Mouse (Mus musculus): Measurements from ENCODE around the gene Zgrf1. TPM values are rescaled to one million over a fixed set of nuclear protein-coding genes. Genes with fewer than 3 reads are reported as not detected.

Gene Zgrf1
- total RNA-seq, 2 experiments from 2014 or later, result 0.52 to 0.69 TPM

DNA sequence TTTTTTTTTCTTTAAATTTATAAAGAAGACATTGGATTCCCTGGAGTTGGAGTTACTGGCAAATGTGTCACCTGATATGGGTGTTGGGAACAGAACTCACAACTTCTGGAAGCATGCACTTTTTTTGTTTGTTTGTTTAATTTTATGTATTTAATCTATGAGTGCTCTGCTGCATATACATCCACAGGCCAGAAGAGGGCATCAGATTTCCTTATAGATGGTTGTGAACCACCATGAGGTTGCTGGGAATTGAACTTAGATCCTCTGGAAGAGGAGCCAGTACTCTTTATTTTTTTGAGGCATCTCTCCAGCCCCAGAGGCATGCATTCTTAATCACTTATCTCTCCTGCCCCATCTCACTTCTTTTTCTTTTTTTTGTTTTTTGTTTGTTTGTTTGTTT, 4.9 kb downstream of the Zgrf1 start:
- DNase-seq, result no peak

DNA sequence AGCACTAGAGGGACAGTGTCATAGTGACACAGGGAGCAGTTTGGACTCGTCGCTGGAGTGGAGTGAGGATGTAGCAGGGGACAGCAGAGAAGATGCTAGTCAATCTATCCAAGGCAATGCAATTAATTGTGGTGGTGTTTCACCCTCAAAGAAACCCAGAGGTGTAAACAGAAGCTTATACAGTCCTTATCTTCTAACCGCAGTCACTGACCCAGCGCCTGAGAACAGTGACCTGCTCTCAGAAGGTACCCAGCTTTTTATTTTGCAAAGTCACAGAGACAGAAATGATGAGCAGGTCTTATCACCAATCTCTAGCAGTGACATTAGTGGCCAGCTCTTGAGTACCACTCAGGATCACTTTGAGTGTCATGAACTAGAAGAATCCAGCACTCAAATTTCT, 9.7 kb downstream of the Zgrf1 start:
- no peak for DNase-seq

DNA sequence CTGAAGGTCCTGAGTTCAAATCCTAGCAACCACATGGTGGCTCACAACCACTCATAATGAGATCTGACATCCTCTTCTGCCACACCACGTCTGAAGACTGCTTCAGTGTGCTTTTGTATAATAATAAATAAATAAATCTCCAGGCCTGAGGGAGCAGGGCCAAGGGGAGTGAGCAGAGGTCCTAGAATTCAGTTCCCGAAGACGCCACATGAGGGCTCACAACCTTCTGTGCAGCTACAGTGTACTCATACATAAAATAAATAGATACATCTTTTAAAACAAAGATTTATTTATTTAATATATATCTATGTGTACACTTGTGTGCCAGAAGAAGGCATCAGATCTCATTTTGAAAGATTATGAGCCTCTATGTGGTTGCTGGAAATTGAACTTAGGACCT, 11.8 kb downstream of the Zgrf1 start:
- DNase-seq, result no peak

DNA sequence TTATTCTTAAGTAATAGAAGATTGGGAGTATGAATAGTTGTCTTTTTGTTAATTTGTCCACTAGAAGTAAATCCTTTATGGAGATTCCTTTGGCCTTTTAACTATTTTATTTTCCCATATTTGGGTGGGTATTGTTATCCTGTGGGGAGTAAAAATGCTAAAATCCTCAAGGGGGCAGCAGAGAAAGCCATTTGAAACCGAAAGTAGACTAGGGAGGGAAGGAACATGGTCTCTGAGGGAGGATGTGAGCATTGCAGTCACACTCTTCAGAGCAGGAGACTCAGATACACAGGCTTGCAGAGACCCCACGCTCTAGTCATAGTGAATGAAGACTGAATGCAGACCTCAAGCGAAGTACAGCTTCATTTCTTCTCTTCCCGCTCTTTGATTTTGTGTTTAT, 19.3 kb downstream of the Zgrf1 start:
- peak; percentile 60 to 72 for DNase-seq

DNA sequence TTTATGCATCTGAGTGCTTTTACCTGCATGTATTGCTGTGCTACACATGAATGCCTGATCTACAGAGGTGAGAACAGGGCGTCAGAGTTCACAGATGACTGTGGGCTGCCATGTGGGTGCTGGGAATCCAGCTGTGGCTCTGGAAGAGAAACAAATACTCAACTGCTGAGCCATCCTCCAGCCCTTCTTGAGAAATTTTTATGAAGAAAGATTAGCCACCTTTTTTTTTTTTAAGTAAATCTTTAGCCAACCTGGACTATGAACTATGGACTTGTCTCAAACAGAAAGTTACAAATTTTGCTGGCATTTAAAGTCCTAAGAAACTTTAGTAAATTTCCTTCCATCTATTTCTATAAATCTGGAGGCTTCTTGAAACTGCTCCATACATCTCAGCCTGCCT, 43.8 kb downstream of the Zgrf1 start:
- DNase-seq, result no peak

DNA sequence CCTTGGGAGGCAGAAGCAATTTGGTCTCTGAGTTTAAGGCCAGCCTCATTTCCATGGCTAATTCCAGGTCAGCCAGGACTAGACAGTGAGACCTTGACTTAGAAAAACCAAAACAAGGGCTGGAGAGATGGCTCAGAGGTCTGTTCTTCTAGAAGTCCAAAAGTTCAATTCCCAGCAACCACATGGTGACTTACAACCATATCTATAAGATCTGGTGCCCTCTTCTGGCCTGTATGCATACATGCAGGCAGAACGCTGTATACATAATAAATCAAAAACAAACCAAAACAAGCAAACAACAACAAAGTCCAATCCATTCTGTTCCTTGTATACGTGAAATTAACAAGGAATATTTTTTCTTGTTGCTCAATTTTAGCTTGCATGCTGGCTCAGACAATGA, 54.8 kb downstream of the Zgrf1 start:
- no peak for DNase-seq

DNA sequence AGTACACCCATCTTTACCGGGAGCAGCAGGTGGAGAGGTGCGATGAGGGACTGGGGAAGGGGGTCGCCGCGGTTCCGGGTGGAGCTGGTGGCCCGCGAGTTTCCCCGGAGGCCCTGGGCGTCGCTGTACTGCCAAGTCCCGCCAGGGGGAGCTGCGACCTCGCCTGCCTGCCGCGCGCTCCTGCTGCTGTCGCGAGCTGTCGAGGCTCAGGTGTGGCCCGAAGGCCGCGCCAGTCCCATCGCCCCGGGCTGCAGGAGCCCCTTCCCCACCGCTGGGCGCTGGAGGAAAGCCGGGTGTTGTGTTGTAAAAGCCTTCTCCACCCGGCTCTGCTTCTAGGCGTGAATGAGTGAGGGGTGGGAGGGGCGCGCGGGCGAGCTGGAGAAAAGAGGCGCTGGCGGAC, 72.0 kb downstream of the Zgrf1 start:
- DNase-seq, result peak; percentile 44 to 77

DNA sequence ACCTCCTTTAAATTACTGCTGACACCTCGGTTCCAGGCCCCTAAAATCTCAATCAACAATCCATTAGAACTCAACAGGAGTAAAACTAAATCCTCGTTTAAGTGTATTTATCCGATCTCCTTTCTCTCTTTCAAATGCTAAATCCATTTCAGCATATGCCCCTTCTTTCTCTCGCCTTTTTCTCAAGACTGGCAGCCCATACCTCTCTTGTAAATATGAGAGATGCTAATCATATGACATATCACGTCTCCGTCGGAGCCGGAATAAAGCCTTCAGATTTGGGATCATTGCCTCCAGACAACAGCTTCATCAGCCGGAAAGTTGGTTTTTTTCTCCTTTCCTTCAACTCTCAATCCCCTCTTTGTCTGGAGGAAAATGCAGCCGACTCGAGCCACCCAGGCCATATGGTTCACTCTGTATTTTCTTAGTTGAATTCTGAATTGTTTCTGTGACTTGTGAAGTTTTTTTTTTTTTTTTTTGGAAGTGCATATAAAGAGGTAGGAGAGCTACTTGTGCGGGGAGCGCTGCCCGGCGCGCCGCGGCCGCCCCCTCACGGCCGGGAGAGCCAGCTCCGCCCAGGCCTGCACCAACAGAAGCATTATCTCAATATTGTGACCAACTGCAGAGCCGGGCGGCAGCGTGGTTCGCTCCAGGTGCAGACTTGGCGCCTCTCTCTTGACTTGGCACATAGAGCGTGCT, 72.6 kb downstream of the Zgrf1 start:
- DNase-seq, result peak in 1 of 2 experiments; percentile 34

DNA sequence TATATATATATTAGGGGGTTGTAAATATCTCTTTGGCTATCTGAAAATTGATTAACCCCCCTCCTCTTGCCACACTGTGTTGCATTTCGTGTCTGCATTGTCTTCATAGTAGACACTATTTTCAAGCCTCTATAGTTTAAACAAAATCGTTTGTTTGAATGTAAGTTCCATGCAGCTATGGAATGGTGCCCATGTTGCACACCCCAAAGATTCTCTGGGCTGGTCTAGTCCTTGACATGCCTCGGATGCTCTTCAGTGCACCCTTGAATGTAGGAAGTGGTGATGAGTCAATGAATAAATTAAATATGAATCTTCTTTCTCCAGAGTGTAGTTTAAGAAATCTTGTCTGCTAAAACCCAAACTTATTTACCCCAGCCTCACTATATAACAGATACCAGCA, 73.2 kb downstream of the Zgrf1 start:
- DNase-seq, result no peak

DNA sequence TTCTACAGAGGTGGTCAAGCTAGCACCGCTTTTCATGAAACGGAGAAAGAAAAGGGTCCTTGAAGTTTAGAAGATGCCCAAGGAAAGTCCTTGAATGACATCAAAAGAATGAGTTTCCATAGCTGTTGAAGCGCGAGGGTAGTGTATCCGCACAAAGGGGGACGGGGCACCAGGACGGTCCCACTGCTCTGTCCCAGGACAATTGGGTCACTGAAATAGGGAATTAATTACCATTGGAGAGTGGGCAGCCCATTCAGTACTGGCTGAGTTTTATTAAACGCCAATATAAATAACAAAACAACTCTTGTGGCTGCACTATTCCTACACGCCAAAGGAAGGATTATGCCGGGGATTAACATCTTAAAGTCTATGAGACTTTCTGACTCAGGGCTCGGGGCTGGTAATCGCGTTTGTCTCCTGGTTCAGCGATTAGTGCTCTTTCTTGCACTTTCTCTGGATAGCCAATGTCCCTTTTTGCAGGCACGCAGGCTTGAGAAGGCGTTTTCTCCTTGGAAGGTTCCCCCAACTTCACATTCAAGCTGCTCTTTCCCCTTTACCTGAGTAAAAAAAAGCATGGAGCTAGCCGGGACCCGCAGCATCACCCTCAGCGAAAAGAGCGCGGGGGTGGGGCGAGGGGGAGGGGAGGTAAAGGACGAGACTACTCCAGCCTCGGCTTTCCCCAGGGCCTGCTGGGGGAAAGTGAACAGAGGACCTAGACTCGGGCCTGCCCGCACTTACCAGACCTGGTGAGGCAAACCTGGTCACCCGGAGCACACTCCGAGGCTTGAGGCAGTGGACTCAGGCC, 74.1 kb downstream of the Zgrf1 start:
- peak in 1 of 2 experiments; percentile 23 for DNase-seq

DNA sequence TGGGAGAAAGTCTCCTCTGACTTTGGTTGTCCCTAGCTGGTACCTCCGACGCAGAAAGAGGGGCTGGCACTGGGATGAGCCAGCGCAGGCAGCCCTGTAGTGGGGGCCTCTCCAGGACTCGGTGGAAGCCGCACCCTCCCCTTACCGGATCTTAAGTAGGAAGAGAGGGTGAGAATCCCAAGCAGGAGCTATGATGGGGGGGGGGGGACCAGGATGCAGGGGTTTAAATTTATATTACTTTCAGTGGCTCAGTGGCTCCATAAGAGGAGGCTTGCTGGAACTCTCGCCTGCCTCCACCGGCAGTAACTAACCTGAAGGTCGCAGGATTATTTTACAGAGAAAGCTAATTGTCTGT, 74.6 kb downstream of the Zgrf1 start:
- DNase-seq, result no peak

DNA sequence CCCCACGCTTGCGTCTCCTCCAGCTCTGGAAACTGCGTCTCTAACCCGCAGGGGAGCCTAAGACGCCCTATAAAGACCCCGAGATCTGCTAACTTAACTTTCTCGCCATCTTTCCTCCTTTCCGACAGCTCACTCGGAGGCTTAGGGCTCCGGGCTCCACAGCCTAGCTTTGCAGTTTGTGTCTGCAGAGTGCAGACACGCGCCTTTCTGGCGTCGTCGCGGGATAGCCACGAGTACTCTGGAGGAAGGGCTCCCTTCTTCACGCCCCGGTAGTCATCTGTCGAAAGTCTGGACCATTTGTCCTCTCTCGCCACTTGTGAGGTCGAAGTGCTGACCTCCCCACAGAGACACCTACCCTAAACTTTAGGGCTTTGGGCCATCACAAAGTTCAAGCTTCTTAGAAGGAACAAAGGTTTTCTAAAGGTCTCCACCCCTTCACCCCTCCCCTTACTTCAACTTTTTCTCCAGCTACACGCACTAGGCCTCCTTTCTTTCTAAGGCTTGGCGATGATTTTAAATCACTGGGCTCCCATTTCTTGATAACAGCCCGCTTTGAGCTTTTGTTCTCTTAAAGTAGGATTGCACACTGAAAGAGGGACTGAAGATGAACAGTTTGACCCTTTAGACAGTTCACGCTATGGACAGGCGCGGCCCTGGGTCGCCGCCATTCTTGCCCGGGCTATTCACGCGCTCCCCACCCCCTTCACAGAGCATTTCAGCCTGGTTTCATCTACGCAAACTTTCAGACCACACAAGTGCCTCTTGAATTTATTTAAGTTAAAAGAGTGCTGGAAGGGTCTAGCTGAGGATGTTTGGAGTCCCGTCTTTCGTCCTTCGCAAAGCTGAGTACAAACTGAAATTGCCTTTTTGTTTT, 75.3 kb downstream of the Zgrf1 start:
- no peak for DNase-seq

DNA sequence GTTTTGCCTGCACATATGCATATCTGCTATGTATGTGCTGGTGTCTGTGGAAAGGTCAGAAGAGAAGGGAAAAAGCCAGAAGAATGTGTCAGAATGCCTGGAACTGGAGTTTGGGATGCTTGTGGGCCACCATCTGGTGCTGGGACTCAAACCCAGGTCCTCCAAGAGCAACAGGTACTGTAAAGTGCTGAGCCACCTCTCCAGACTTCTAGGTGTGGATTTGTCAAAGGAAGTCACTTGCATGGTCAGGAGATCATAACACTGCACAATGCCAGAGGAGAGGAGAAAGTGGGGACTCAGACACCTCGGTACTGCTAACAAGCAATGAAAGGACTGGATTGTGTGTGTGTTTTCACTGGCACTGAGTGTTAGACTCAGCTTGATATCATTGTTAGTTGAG, 76.9 kb downstream of the Zgrf1 start:
- DNase-seq, result no peak

DNA sequence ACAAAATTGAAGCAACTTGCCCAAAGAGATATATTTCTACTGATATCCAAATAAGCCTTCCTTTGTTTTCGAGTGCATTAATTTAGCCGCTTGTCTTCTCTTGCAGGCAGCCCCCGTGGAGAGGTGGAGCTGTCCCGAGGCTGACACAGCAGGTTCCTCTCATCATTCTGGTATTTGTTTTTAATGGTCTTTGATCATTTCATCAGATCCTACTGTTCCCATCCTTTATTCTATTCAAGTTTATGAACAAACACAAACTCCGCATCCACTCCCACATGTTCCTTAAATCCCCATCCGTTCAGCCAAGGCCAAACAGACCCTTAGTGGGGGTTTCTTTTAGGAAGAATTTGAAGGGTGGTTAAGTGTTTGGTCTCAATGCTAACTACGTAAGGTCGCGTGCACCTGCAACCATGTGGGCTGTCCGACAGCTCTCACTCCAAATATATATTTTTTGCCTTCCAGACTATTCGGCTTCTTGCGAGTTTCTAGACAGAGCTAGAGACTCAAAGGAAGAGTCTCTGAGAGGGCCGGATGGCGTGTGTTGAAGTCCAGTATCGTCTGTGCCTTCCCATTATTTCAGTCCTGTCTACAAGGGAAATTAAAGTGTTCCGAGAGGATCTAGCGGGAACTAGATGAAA, 77.6 kb downstream of the Zgrf1 start:
- no peak for DNase-seq

DNA sequence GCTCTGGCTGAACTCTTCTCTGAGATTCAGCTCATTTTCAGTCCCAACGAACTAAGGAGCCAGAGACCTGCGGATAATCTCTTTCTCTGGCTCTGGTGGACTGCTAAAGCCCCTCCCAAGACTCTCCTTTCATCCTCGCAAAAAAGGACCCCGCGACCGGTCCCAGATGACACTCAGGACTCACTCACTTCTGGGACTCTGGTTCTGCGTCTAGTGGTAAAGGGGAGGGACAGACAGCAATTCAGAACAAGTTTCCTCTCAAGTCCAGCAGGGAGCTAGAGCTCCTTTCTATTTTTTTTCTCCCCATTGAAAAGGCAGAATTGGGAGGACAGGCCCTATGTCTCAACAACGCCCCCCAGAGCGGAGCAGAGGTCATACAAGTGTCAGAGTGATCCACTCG, 78.3 kb downstream of the Zgrf1 start:
- DNase-seq, result peak in 1 of 2 experiments; percentile 35

DNA sequence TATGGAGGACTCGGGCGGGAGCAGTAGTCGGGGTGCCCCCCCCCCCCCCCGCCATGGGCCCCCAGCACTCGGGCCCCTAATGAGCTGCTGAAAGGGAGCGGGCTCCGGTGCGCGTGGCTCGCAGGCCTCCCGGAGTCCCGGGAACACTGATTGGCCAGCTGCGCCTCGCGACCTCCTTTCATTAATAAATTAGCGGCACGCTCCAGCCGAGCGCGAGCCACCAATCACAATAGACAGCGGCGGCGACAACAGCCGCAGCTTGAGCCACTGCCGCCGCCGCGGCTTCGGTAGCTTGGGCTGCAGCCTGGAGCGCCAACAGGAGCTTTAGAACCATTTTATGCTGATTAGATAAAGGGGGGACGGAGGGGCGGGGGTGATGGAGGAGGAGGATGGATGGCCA, 79.2 kb downstream of the Zgrf1 start:
- DNase-seq, result peak in 1 of 2 experiments; percentile 38

DNA sequence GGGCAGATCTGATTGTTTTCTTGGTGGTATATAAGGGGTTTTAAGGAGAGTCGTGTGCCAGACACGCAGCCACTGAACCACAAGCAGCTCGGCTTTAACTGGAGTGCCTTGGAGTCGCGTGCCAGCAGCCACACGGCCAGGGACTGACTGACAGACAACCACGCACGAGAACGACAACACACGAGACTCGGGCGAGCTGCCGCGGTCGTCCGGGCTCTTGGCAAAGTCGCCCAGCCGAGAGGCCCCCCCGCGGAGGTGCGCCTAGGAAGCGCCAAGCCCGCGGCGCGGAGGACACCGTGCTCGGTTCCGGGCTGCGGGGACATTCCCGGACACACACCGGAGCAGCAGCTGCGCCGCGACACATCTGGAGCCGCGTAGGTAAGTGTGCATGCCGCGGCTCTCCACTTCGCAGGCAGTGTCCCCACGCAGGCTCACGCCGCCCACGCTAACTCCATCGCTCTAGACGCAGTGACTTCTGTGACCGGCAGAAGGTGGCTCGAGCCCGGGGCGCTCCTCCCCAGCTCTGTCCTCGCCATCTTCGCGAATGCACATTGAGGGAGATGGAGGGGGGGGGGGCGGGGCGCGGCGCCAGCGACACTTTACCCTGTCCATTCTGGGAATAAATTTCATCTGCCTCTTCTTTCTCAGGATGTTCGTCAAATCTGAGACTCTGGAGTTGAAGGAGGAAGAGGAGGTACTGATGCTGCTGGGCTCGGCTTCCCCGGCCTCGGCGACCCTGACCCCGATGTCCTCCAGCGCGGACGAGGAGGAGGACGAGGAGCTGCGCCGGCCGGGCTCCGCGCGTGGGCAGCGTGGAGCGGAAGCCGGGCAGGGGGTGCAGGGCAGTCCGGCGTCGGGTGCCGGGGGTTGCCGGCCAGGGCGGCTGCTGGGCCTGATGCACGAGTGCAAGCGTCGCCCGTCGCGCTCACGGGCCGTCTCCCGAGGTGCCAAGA, 80.1 kb downstream of the Zgrf1 start, which contains the start of gene Neurog2:
Gene Neurog2 (plus strand): TSS at position 56 of the 953 bp plus-strand sequence.
- peak in 1 of 2 experiments; percentile 50 for DNase-seq

DNA sequence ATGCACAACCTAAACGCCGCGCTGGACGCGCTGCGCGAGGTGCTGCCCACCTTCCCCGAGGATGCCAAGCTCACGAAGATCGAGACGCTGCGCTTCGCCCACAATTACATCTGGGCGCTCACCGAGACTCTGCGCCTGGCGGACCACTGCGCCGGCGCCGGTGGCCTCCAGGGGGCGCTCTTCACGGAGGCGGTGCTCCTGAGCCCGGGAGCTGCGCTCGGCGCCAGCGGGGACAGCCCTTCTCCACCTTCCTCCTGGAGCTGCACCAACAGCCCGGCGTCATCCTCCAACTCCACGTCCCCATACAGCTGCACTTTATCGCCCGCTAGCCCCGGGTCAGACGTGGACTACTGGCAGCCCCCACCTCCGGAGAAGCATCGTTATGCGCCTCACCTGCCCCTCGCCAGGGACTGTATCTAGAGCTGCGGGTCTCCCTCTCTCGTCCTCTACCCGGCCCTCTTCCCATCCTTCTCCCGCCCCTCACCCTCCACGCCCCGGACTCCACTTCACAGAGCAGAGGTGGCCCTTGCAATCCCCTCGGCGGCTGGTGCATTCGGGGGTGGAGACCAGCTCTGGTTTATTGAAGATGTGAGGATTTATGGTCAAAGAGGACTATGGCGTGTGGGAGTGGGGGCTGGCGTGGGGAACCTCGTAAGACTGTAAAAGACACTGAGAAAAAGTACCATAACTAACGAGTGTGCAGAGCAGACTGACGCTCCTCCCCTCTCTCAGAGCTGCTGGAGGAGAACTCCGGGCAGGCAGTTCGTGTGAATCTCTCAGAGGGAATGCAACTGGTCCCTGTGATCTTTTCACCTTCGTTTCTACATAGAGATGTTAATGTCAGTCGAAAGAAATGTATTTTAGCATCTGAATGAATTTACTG, 81.1 kb downstream of the Zgrf1 start:
- peak; percentile 60 to 77 for DNase-seq

DNA sequence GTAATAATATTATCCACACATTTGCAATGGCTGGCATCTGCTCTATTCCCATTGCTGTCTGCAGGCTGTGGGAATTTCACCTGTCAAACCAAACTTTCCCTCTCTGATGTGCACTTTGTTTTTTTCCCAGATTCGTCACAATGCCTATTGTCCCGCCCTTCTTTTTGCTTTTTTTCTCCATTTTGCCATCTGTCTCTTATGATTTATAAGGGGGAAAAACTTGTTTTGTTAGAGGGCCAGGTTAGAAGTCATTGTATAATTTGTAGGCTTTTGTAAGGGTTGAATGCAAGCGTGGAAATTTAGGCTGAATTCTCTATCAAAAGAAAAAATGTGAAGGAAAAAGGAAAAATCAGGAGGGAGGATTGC, 81.7 kb downstream of the Zgrf1 start:
- DNase-seq, result no peak

Data from heart, adult 18-20 months (tissue).